Mouse (Mus musculus): ENCODE results near the gene Mical3.

Mical3 gene

GRCm38 (mm10) chr6:121084050-121084480, 46.7 kb downstream of the Mical3 start:
- DNase-seq (ENCODE audit: low read depth, low spot score), result no peak

DNA sequence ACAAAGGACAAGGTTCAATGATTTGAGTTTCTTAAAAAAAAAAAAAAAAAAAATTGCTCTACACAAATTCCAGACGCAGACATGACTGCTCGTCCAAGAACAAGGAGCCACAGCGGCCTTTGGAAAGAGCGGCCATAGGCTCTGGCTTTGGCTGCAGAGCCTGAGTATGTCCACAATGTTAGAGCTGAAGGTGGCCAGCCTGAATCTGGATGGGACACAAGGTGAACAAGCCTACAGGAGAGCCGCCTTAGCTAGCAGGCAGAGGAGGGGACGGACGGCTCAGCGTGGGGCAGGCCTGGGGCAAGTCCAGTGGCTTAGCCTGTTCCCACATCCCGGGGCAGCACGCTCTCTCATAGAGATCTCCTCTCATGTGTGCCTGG, 48.7 kb downstream of the Mical3 start:
- DNase-seq (ENCODE audit: low read depth, low spot score), result no peak

GRCm38 (mm10) chr6:121081288-121082093, 49.3 kb downstream of the Mical3 start:
- no peak for DNase-seq (ENCODE audit: low read depth, low spot score)

DNA sequence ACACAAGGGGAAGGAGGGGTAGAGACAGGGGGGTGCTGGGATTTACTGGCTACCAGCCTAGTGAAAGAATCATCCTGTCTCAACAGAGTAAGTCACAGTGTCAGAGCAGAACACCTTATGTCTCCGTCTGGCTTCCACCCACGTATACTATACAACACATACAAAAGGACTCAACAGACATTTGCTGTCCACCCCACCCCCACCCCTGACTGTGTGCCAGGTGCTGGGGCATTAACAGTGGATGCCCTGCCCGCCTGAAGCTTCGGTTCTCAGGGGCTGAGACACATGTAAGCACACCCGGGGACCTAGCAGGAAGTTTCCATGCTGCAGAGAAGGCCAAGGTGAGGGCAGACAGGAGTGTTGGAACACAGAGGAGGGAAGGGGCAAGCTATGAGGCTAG, 52.6 kb downstream of the Mical3 start:
- no peak for DNase-seq (ENCODE audit: low read depth, low spot score)

GRCm38 (mm10) chr6:121076929-121077566, 53.8 kb downstream of the Mical3 start:
- DNase-seq (ENCODE audit: low read depth, low spot score), result no peak

DNA sequence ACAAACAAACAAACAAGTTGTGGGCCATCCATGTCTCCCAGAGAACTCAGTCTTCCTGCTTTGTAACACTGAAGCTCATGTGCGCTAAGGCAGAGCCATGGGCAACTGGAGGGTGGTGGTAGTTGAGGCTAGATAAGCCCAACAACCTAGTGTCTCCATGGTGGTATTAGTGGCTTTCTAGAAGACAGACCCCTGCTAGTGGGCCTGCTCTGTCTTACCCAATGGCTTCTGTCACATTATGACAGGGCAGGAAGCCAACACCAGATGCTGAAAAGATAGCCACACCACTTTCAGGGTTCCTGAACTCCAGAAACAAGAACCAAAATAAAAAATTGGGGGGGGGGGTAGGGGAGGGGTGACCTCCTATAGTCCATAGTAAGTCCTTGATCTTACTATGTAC, 55.0 kb downstream of the Mical3 start:
- no peak for DNase-seq (ENCODE audit: low read depth, low spot score)

- no peak for DNase-seq (ENCODE audit: low read depth, low spot score)
These were observed 57.5 kb downstream of the Mical3 start for GRCm38 (mm10) chr6:121073312-121073711.

DNA sequence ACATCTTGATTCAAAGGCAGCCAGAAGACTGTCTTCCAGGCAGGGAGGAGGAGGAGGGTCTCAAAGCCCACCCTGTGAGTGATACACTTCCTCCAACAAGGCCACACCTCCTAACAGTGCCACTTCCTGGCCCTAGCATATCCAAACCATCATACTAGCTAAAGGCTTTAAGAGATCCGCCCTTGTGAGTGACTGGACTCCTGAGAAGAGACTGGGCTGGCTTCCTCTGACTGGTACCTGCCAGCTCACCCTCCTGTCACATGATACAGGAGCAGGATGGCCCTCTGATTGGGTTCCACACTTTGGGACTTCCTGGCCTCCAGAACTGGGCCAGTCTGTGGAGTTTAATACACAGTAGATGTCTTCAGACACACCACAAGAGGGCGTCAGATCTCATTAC, 58.2 kb downstream of the Mical3 start:
- no peak for DNase-seq (ENCODE audit: low read depth, low spot score)

DNA sequence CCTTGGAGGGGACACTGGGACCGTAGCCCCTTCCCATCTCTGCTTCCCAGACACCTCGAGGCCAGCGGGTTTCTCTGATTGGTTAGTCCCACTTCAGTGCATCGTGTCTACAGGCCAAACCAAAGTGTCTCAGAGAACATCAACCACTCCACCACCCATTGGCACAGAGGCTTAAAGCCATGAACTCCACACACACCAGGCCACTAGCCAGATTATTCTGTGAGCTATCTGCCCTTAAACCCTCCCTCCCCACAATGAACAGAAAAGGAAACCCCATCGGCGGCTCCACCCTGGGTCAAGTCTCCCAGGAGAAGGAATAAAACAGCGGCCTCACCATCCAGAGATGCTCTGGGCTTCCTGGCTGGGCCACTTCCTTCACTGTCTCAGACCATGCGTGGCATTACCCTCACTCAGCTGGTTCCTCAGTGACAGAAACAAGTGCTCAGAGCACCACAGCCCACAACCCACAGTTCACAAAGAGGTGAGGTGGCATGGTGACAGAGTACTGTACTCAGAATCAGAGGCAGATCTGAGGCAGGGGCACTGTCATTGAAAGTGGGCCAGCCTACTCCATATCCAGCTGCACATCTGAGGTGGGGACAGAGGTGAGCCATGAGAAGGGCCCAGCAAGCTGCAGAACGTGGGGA, 60.1 kb downstream of the Mical3 start:
- no peak for DNase-seq (ENCODE audit: low read depth, low spot score)

GRCm38 (mm10) chr6:121069156-121069555, 61.6 kb downstream of the Mical3 start:
- no peak for DNase-seq (ENCODE audit: low read depth, low spot score)

DNA sequence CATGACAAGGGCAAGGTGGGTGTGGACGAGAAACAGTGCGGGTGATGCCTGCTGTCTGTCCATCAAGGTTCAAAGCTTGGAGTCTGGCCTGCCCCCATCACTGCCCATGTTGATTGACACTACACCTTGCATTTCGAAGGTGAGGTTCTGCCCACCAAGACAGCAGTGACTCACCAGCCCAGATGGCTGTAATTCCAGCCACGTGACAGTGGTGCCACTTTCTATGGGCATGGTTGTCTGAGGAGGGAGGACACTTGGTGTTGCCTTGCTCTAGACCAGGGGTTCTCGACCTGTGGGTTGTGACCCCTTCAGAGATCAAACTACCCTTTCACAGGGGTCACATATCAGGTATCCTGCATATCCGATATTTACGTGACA, 62.7 kb downstream of the Mical3 start:
- DNase-seq (ENCODE audit: low read depth, low spot score), result no peak

- DNase-seq (ENCODE audit: low read depth, low spot score), result no peak
These were observed 63.2 kb downstream of the Mical3 start for GRCm38 (mm10) chr6:121067426-121068086.

- no peak for DNase-seq (ENCODE audit: low read depth, low spot score)
These were observed 64.0 kb downstream of the Mical3 start for GRCm38 (mm10) chr6:121066761-121067160.

GRCm38 (mm10) chr6:121064356-121065015, 66.3 kb downstream of the Mical3 start:
- no peak for DNase-seq (ENCODE audit: low read depth, low spot score)

GRCm38 (mm10) chr6:121063771-121064170, 67.0 kb downstream of the Mical3 start:
- DNase-seq (ENCODE audit: low read depth, low spot score), result no peak

- no peak for DNase-seq (ENCODE audit: low read depth, low spot score)
These were observed 67.8 kb downstream of the Mical3 start for GRCm38 (mm10) chr6:121062891-121063408.

DNA sequence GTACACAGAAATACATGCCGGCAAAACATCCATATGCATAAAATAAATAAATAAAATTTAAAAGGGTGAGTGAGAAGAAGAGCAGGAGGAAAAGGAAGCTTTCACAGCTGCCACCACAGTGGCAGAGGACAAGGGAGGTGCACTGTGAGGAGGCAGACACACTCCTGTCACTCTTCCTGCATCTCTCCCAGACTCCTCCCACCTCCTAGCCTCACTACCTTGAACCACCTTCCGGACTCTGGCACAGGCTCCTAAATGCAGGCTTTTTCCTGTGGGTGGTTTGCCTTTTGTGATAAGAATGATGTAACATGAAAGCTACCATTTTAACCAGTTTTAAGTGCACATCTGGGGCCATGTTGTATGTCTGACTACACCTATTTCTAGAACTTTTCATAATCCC, 72.8 kb downstream of the Mical3 start:
- no peak for DNase-seq (ENCODE audit: low read depth, low spot score)

DNA sequence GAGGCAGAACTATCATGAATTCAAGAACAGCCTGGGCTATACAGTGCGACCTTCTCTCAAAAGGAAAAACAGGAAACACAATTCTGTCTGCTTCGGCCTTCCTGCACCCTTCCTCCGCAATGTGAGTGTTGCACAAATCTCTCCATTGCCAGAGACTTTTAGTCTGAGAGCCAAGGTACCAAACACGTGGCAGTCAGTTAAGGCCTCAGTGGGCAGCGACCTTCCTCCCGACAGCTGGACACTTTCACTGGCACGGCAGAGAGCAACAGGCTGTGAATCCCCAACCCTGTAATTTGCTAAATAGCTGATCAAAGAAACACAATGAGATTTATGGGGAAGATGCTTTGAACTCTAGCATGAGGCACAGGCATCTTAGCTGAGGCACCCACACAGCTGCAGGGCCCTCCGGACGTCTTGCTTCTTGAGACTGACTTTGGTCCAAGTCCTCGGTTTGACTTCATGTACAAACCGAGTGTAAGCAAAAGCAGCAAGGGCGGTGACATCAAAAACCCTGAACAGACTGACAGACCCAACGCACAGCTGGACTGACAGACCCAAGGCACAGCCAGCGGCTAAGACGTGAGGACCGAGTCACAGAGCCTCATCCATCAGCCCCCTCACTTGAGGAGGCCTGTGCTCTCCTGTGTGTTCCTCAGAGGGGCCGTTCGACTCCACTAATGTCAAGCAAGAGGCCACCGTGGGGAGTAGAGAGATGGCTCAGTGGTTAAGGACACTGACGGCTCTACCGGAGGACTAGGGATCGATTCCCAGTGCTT, 73.4 kb downstream of the Mical3 start:
- no peak for DNase-seq (ENCODE audit: low read depth, low spot score)

GRCm38 (mm10) chr6:121055496-121055895, 75.3 kb downstream of the Mical3 start:
- DNase-seq (ENCODE audit: low read depth, low spot score), result no peak

DNA sequence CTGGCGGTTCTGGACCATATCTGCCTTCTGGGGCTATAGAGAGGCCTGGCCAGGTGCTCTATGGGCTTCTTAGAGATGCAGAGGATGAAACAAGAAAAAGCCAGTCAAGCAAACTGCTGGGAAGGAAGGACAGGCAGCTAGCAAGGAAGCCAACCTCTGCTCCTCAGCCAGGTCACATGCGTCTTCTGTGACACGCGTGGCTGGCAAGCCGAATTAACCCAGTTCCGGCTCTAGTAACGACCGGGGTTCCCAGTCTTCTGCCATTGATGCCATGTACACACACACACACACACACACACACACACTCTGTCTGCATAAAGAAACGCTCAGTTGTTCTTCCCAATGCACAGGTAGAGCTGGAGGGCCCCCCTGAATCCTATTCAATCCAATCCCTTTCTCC, 75.9 kb downstream of the Mical3 start:
- no peak for DNase-seq (ENCODE audit: low read depth, low spot score)

- DNase-seq (ENCODE audit: low read depth, low spot score), result no peak
These were observed 76.5 kb downstream of the Mical3 start for GRCm38 (mm10) chr6:121054340-121054739.

All from retina, adult 2 months (tissue).